Mouse (Mus musculus): ENCODE measurements around the gene Gria3. TPM values are rescaled to one million over a fixed set of nuclear protein-coding genes. Genes with fewer than 3 reads are reported as not detected.

Gria3 gene
- total RNA-seq, 2 experiments from 2014 or later, result 4.3 to 7.3 TPM

- no peak for ATAC-seq (replicated peaks; ENCODE audit: low FRiP score, poor library complexity, severe bottlenecking)
These were observed 161.8 kb downstream of the Gria3 start for GRCm38 (mm10) chrX:41562296-41563060.

- no peak for ATAC-seq (replicated peaks; ENCODE audit: low FRiP score, poor library complexity, severe bottlenecking)
These were observed 164.2 kb downstream of the Gria3 start for GRCm38 (mm10) chrX:41564898-41565297.

GRCm38 (mm10) chrX:41573079-41573478, 172.4 kb downstream of the Gria3 start:
- ATAC-seq (replicated peaks; ENCODE audit: low FRiP score, poor library complexity, severe bottlenecking), result no peak

GRCm38 (mm10) chrX:41578797-41579196, 178.1 kb downstream of the Gria3 start:
- ATAC-seq (replicated peaks; ENCODE audit: low FRiP score, poor library complexity, severe bottlenecking), result no peak

GRCm38 (mm10) chrX:41587692-41588091, 187.0 kb downstream of the Gria3 start:
- no peak for ATAC-seq (replicated peaks; ENCODE audit: low FRiP score, poor library complexity, severe bottlenecking)

GRCm38 (mm10) chrX:41607181-41607580, 206.5 kb downstream of the Gria3 start:
- ATAC-seq (replicated peaks; ENCODE audit: low FRiP score, poor library complexity, severe bottlenecking), result no peak

- no peak for ATAC-seq (replicated peaks; ENCODE audit: low FRiP score, poor library complexity, severe bottlenecking)
These were observed 214.3 kb downstream of the Gria3 start for GRCm38 (mm10) chrX:41614920-41615319.

- no peak for ATAC-seq (replicated peaks; ENCODE audit: low FRiP score, poor library complexity, severe bottlenecking)
These were observed 216.3 kb downstream of the Gria3 start for GRCm38 (mm10) chrX:41616928-41617327.

- no peak for ATAC-seq (replicated peaks; ENCODE audit: low FRiP score, poor library complexity, severe bottlenecking)
These were observed 217.7 kb downstream of the Gria3 start for GRCm38 (mm10) chrX:41618396-41618795.

- ATAC-seq (replicated peaks; ENCODE audit: low FRiP score, poor library complexity, severe bottlenecking), result no peak
These were observed 232.9 kb downstream of the Gria3 start for GRCm38 (mm10) chrX:41633576-41633975.

GRCm38 (mm10) chrX:41644954-41645353, 244.3 kb downstream of the Gria3 start:
- no peak for ATAC-seq (replicated peaks; ENCODE audit: low FRiP score, poor library complexity, severe bottlenecking)

- ATAC-seq (replicated peaks; ENCODE audit: low FRiP score, poor library complexity, severe bottlenecking), result no peak
These were observed 257.1 kb downstream of the Gria3 start for GRCm38 (mm10) chrX:41657791-41658190.

GRCm38 (mm10) chrX:41688869-41689268, 288.2 kb downstream of the Gria3 start:
- ATAC-seq (replicated peaks; ENCODE audit: low FRiP score, poor library complexity, severe bottlenecking), result no peak

GRCm38 (mm10) chrX:41692076-41692475, 291.4 kb downstream of the Gria3 start:
- no peak for ATAC-seq (replicated peaks; ENCODE audit: low FRiP score, poor library complexity, severe bottlenecking)

All from erythroblast, adult 5-6 weeks (primary cell).